Mouse (Mus musculus) megakaryocyte, embryonic 14.5 days (primary cell): ENCODE measurements around the gene Cacnb1.

Experiments used
- FLI1 ChIP-seq: IDR thresholded peaks from 2 replicates; pipeline ENCODE4 v1.6.1; 2012; ENCODE audit warnings: low read length, inconsistent platforms, mixed read lengths
- GATA1 ChIP-seq: IDR thresholded peaks from 3 replicates; pipeline ENCODE4 v1.6.1; 2012; ENCODE audit warnings: mixed read lengths, low read length, inconsistent platforms, borderline replicate concordance

GRCm38 (mm10) chr11:97999748-98000147 lies 23.1 kb downstream of the Cacnb1 start:
- TF ChIP-seq GATA1: no peak
- TF ChIP-seq FLI1: no peak
